9 mouse cellular contexts compared by ENCODE assay signal in the genomic region with DNA sequence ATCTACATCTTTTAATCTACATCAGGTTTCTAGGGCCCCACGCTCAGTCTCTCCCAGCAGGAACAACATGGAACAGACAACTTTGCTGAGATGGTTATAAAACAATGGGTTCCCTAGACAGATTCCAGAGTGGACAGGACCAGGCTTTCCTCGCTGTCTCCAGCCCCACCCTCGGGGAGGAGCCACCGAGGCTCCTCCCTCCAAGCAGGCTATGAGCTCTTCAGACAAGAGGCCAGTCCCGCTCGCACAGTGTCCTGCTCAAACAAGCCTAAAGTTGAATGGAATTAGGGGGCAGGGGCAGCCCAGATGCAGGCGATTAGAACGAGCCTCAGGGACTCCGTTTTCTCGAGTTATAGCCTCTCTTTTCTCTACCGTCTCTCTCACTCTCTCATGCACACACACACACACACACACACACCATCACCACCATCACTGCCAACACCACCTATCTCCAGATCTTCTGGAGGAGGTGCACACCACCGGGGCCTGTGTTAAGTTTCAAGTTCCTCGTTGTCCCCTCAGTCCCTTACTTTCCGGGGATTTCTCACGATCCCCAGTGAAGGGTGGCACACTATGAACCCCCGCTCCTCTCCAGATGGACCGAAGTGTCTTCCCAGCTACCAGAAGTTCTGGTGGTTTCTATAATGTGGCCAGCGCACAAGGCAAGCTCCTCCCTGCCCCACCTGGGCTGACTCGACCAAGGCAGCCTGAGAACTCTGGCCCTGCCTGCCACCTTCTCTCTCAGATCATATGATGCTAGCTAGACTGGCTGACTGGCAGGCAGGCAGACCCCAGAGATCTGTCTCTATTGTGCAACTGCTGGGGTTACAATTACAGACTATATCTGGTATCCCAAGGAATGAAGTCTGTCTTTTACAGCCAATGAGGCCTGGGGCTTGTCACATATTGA. TPM values are rescaled to one million over a fixed set of nuclear protein-coding genes. Genes with fewer than 3 reads are reported as not detected.
DNase-seq lines count a peak whose midpoint lies in the region; ATAC-seq lines count a peak whose summit lies in the region.
"Had no signal": no experiment of that assay in that cellular context is flagged by ENCODE, and none has a peak within 500 bp of the region (broad histone marks: within the 10 kb centered on the region; RNA-seq: fewer than 3 reads in every experiment).

No protein-coding gene starts in this region.

- H3K4me3 ChIP-seq in embryonic facial prominence, embryonic 14.5 days (ENCODE audit: low read depth, low read length) = no peak overlapping the region
- no peak overlapping the region for H3K4me3 ChIP-seq in intestine, embryonic 16.5 days (ENCODE audit: low read length)
- H3K4me3 ChIP-seq in neural tube, embryonic 15.5 days (replicated peaks) = no peak overlapping the region
- no peak overlapping the region for H3K4me3 ChIP-seq in liver, embryonic 11.5 days (ENCODE audit: low read depth, low read length)

- peak; percentile 24; the same call in 1 of the 2 replicates for ATAC-seq in embryonic facial prominence, embryonic 14.5 days (ENCODE audit: low read depth)
- peak; percentile 41; the same call in 1 of the 2 replicates for ATAC-seq in intestine, embryonic 16.5 days
- ATAC-seq in neural tube, embryonic 15.5 days (ENCODE audit: low FRiP score) = peak; percentile 72
- ATAC-seq in inflammation-experienced regulatory T-cells, adult 6 months = no peak
- ATAC-seq in liver, embryonic 11.5 days (replicated peaks; ENCODE audit: low FRiP score) = no peak

- H3K27me3 ChIP-seq in embryonic facial prominence, embryonic 14.5 days (replicated peaks; ENCODE audit: control insufficient read depth, insufficient read depth, low read length) = no peaks in the 10 kb centered on the region
- H3K27me3 ChIP-seq in intestine, embryonic 16.5 days (replicated peaks; ENCODE audit: control insufficient read depth, insufficient read depth, low read length) = 0 out of 2 replicates have a peak, but pooled peaks cover 2% of the 10 kb centered on the region
- no peaks in the 10 kb centered on the region for H3K27me3 ChIP-seq in neural tube, embryonic 15.5 days (replicated peaks)
- H3K27me3 ChIP-seq in liver, embryonic 11.5 days (replicated peaks; ENCODE audit: control insufficient read depth, insufficient read depth, low read length) = no peaks in the 10 kb centered on the region

- H3K4me1 ChIP-seq in embryonic facial prominence, embryonic 14.5 days (ENCODE audit: control insufficient read depth, insufficient read depth, low read length) = peaks cover 12% of the 10 kb centered on the region
- peaks cover 8% of the 10 kb centered on the region for H3K4me1 ChIP-seq in intestine, embryonic 16.5 days (ENCODE audit: control insufficient read depth, insufficient read depth, low read length)
- peaks cover 56% of the 10 kb centered on the region for H3K4me1 ChIP-seq in neural tube, embryonic 15.5 days
- peaks cover 4% of the 10 kb centered on the region for H3K4me1 ChIP-seq in liver, embryonic 11.5 days (replicated peaks; ENCODE audit: control insufficient read depth, insufficient read depth, low read length)

- DNase-seq in left cerebral cortex, postnatal 25 days (ENCODE audit: low spot score in 2 of 2) = peak; percentile 38 to 66
- no peak for DNase-seq in left cerebral cortex, adult 11 months (ENCODE audit: low spot score)
- DNase-seq in embryonic facial prominence, embryonic 14.5 days (ENCODE audit: low spot score) = peak; percentile 58
- DNase-seq in liver, embryonic 11.5 days (ENCODE audit: low spot score) = no peak
- no peak for DNase-seq in spleen, adult 12 weeks (ENCODE audit: low spot score)

- H3K9me3 ChIP-seq in embryonic facial prominence, embryonic 14.5 days (ENCODE audit: control insufficient read depth, low read length) = no peaks in the 10 kb centered on the region
- H3K9me3 ChIP-seq in intestine, embryonic 16.5 days (ENCODE audit: control insufficient read depth, low read length) = no peaks in the 10 kb centered on the region
- no peaks in the 10 kb centered on the region for H3K9me3 ChIP-seq in neural tube, embryonic 15.5 days (replicated peaks)
- H3K9me3 ChIP-seq in liver, embryonic 11.5 days (ENCODE audit: control insufficient read depth, low read length) = peaks cover 3% of the 10 kb centered on the region; the same call in 1 of the 2 replicates

- 33% methylated on average over 19 of the region's 19 CpGs for WGBS in embryonic facial prominence, embryonic 14.5 days
- WGBS in intestine, embryonic 16.5 days = 45% methylated on average over 19 of the region's 19 CpGs
- 26% methylated on average over 19 of the region's 19 CpGs for WGBS in neural tube, embryonic 15.5 days
- 47% methylated on average over 19 of the region's 19 CpGs for WGBS in liver, embryonic 11.5 days

- H3K27ac ChIP-seq in embryonic facial prominence, embryonic 14.5 days (replicated peaks; ENCODE audit: low read depth, low read length) = no peak overlapping the region
- no peak overlapping the region for H3K27ac ChIP-seq in intestine, embryonic 16.5 days (ENCODE audit: low read length)
- peak overlapping the region; percentile 81 for H3K27ac ChIP-seq in neural tube, embryonic 15.5 days (replicated peaks)
- no peak overlapping the region for H3K27ac ChIP-seq in liver, embryonic 11.5 days (ENCODE audit: low read depth, low read length)
- H3K27ac ChIP-seq: liver, embryonic 14.5 days had no signal

- no peak overlapping the region; the same call in 1 of the 2 replicates for H3K4me2 ChIP-seq in embryonic facial prominence, embryonic 14.5 days (ENCODE audit: low read depth, low read length)
- H3K4me2 ChIP-seq in intestine, embryonic 16.5 days (ENCODE audit: low read depth, low read length) = no peak overlapping the region
- H3K4me2 ChIP-seq in neural tube, embryonic 15.5 days = peak overlapping the region; percentile 20
- H3K4me2 ChIP-seq in liver, embryonic 11.5 days = no peak overlapping the region

- H3K9ac ChIP-seq in embryonic facial prominence, embryonic 14.5 days (ENCODE audit: low read depth, low read length) = no peak overlapping the region
- H3K9ac ChIP-seq in intestine, embryonic 16.5 days (ENCODE audit: low read depth, low read length) = peak overlapping the region; percentile 38; the same call in 1 of the 2 replicates
- H3K9ac ChIP-seq in neural tube, embryonic 15.5 days (replicated peaks) = peak overlapping the region; percentile 32
- no peak overlapping the region for H3K9ac ChIP-seq in liver, embryonic 11.5 days (ENCODE audit: low read depth, low read length)
- H3K9ac ChIP-seq: liver, embryonic 14.5 days had no signal

- intact Hi-C loops in left cerebral cortex, postnatal 25 days (cut with DNase I) = no loop called here

- no peaks in the 10 kb centered on the region for H3K36me3 ChIP-seq in embryonic facial prominence, embryonic 14.5 days (ENCODE audit: control insufficient read depth, insufficient read depth, low read length)
- no peaks in the 10 kb centered on the region for H3K36me3 ChIP-seq in intestine, embryonic 16.5 days (ENCODE audit: control insufficient read depth, insufficient read depth, low read length)
- peaks cover 6% of the 10 kb centered on the region for H3K36me3 ChIP-seq in neural tube, embryonic 15.5 days
- no peaks in the 10 kb centered on the region for H3K36me3 ChIP-seq in liver, embryonic 11.5 days (ENCODE audit: control insufficient read depth, insufficient read depth, low read length)

RNA-seq across cellular contexts. Expression of gene Cryba4, which starts 38.7 kb away (rescaled TPM):
- 1 to 10 TPM in 1 of 2 experiments, under 1 TPM in 1; 0.78 to 1.0 TPM for total RNA-seq in left cerebral cortex, postnatal 25 days (2021)
- polyA plus RNA-seq in embryonic facial prominence, embryonic 14.5 days (2014; fragmentation: Nextera tagmentation; extraction: Ambion mirVana) = 2.7 and 2.8 TPM in 2 replicates
- 1.3 and 1.5 TPM in 2 replicates for polyA plus RNA-seq in intestine, embryonic 16.5 days (2015; fragmentation: Nextera tagmentation; extraction: Ambion mirVana)
- 1.7 and 2.5 TPM in 2 replicates for polyA plus RNA-seq in neural tube, embryonic 15.5 days (2015; fragmentation: Nextera tagmentation; extraction: Ambion mirVana)
- 1 to 10 TPM in 1 of 3 experiments, under 1 TPM in 1, not detected in 1; 0.56 to 1.3 TPM for polyA plus RNA-seq in inflammation-experienced regulatory T-cells, adult 6 months (2017; shearing (Covaris generic))
- polyA plus RNA-seq in liver, embryonic 11.5 days (2014; fragmentation: Nextera tagmentation; extraction: Ambion mirVana) = 0.84 and 1.3 TPM in 2 replicates

RNA-seq across cellular contexts. Expression of gene Crybb1, which starts 42.0 kb away (rescaled TPM):
- 1 to 10 TPM; 7.7 to 9.9 TPM for total RNA-seq in left cerebral cortex, postnatal 25 days (2021)
- 1.8 and 3.2 TPM in 2 replicates for polyA plus RNA-seq in embryonic facial prominence, embryonic 14.5 days (2014; fragmentation: Nextera tagmentation; extraction: Ambion mirVana)
- polyA plus RNA-seq in intestine, embryonic 16.5 days (2015; fragmentation: Nextera tagmentation; extraction: Ambion mirVana) = 2.7 and 2.9 TPM in 2 replicates
- 5.8 and 6.2 TPM in 2 replicates for polyA plus RNA-seq in neural tube, embryonic 15.5 days (2015; fragmentation: Nextera tagmentation; extraction: Ambion mirVana)
- polyA plus RNA-seq in inflammation-experienced regulatory T-cells, adult 6 months (2017; shearing (Covaris generic)) = under 1 TPM in 1 of 3 experiments, not detected in 2; 0.97 TPM
- polyA plus RNA-seq in liver, embryonic 11.5 days (2014; fragmentation: Nextera tagmentation; extraction: Ambion mirVana) = 0.31 and 0.45 TPM in 2 replicates

Comparison
In these comparisons a context has a peak if more than half of its experiments do, and no peak if none do; other contexts are left out.
1. DNase-seq: peak in left cerebral cortex, postnatal 25 days (2 of 2) and embryonic facial prominence, embryonic 14.5 days (single experiment); none in left cerebral cortex, adult 11 months (single experiment), liver, embryonic 11.5 days (single experiment) and spleen, adult 12 weeks (single experiment).
2. ATAC-seq: peak in embryonic facial prominence, embryonic 14.5 days (single experiment), intestine, embryonic 16.5 days (single experiment) and neural tube, embryonic 15.5 days (single experiment); none in inflammation-experienced regulatory T-cells, adult 6 months (single experiment) and liver, embryonic 11.5 days (single experiment).
3. H3K9ac ChIP-seq: peak in intestine, embryonic 16.5 days (single experiment) and neural tube, embryonic 15.5 days (single experiment); none in embryonic facial prominence, embryonic 14.5 days (single experiment) and liver, embryonic 11.5 days (single experiment).